Mouse (Mus musculus) spleen, adult 18-20 months (tissue): ENCODE measurements around the gene Galnt15.

ENCODE experiments used
- DNase-seq, 2 experiments: peaks; one replicate each; pipeline ENCODE4 v3.0.0; 2022; ENCODE audit warnings: mixed read lengths in 2 of 2

Galnt15 gene

DNA sequence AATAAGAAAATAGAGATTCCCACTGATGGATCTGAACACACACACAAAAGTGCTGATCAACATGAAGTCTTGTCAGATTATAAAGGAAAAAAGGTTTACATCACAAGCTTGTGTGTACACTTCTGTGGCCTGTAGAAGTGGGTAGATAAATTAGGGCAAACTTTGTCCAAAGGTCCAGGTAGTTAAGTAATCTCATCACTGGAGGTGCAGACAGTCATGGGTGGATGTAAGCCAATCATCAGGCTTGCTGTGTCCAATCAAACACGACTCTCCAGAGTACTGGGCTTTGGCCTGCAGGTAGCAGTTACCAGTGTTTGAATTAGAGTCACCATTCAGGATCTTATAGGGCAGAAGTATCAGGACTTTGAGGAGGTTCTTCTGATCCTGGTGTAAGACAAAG lies 64.2 kb downstream of the Galnt15 start:
- DNase-seq = no peak

- DNase-seq = no peak
Observed at GRCm38 (mm10) chr14:32093500-32094117, 64.8 kb downstream of the Galnt15 start.

- DNase-seq = no peak
Observed at GRCm38 (mm10) chr14:32095646-32096045, 66.9 kb downstream of the Galnt15 start.

DNA sequence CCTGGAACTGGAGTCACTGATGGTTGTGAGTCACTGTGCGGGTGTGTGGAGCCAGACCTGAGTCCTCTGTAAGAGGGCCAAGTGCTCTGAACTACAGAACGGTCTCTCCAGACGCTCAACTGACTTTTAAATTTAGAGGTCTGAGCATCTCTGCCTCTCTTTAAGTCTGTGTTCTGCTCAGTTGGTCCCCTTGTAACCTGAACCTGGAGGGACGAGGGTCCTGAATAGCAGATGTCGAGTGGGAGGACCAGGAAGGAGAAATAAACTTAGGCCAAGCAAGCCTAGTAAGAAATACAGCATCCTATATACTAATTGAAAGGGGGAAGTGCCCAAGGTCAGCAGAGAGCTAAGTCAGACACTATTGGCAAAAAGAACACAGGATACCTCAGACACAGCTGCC lies 68.0 kb downstream of the Galnt15 start:
- DNase-seq = no peak

DNA sequence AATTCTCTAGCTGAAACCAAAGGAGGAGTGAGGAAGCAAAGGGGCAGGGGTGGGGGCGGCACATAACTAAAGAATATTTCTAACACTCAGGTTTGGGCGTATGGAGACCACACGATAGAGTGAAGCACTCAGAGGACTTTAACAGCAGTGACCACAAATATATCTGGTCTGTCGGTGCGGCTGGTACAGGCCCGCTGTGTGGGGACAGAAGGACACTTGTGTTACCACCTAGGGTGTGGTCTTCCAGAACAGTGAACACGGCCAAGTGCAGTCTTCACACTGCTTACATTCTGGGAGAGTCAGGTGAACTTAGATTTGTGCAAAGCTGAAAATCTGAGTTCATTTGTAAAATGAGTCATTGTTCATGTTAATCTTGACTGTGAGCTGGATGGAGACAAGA lies 68.9 kb downstream of the Galnt15 start:
- no peak for DNase-seq

GRCm38 (mm10) chr14:32098951-32099350 lies 70.2 kb downstream of the Galnt15 start:
- DNase-seq = no peak

GRCm38 (mm10) chr14:32103556-32103955 lies 74.8 kb downstream of the Galnt15 start:
- DNase-seq = no peak

DNA sequence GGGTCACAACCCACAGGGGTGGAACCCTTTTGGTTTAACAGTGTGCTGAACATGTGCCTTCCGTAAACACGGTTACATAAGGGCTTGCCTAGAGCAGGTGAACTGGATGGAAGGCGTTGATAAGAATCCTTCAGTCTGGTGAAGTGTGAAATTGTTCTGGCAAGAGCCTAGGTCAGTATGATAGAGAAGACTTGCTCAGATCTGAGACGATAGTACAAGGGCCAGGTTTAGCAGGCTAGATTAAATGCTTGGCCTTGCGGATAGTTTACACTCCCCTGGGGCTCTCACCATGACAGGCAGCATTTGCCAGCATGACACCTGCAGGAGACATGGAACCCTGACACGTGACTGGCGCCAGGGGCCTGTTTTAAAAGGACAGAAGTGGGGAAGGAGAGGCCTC lies 76.9 kb downstream of the Galnt15 start:
- DNase-seq = no peak

DNA sequence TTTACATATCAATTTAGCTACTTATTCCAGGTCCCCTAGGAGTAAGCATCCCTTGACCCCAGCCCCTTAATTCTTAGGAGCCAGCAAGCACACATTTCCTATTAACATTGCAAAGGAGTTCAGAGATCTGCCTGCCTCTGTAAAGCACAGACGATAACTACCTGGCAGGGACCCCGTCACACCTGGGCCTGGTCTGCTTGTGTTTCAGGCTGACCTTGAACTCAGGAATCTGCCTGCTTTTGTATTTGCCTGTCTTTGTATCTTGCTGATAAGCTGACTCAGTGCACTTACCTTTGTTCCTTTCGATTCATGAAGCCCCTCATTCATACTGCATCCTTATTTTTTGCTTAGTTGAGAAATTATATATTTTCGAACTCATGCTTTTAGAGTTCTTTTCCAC lies 78.1 kb downstream of the Galnt15 start:
- DNase-seq = no peak
